Mouse (Mus musculus) heart, adult 2 months (tissue): Measurements from ENCODE around the gene E130308A19Rik.

Source experiments
- CTCF ChIP-seq: fragments of 200-600 bp; IDR thresholded peaks from 2 replicates; pipeline ENCODE4 v1.8.1; 2022; ENCODE audit warnings: antibody characterized with exemption, mild to moderate bottlenecking, moderate library complexity
- POLR2A ChIP-seq: fragments of 200-500 bp; IDR thresholded peaks from 2 replicates; pipeline ENCODE4 v1.6.1; 2011; ENCODE audit warnings: mild to moderate bottlenecking, low read depth, low read length, control low read depth; ENCODE audit not compliant: insufficient read depth

DNA sequence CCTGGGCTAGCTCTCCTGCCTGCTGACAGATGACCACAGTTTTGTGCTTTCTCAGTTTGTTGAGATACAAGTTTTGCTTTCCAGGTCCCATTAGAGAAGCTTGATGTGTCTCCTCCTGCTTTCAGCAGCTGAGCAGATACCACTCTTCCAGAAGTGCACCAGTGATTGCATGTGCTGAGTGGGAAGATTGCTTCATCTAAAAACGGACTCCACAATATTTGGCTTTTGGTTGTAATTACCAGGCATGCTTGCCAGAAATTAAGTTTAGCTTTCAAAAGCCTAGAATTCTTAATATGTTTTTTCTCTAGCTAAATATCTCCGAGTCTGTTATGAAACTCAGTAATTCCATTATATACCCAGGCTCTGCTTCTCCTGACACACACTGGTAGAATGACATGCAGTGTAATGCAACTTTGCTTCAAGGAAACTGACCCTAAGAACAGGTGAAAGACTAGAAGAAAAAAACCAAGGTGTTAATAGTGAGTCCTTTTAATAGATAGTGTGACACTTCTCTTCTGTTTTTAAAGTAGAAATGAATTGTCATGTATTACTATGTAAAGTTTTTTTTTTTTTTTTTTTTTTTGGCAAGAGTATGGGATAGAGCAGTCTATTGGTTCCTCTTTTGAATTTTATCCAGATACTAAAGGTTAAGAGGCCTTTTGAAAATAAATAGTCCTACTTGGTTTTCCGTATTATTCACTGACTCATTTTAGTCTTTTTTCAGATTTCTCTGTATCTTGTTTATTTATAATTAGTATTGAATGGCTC is 40.7 kb downstream of the E130308A19Rik start:
- TF ChIP-seq POLR2A (no peak), CTCF (no peak)
